8 mouse cellular contexts compared by ENCODE assay signal in genomic region chr2:126765867-126766582, GRCm38 (mm10). TPM values are rescaled to one million over a fixed set of nuclear protein-coding genes. Genes with fewer than 3 reads are reported as not detected.
DNase-seq lines count a peak whose midpoint lies in the region; ATAC-seq and TF ChIP-seq lines count a peak whose summit lies in the region.
"Had no signal": no experiment of that assay in that cellular context is flagged by ENCODE, and none has a peak within 500 bp of the region (broad histone marks: within the 10 kb centered on the region; RNA-seq: fewer than 3 reads in every experiment).

No protein-coding gene starts in this region.

- peaks cover 6% of the 10 kb centered on the region; the same call in 1 of the 2 replicates for H3K4me1 ChIP-seq in hindbrain, embryonic 10.5 days (replicated peaks)
- H3K4me1 ChIP-seq in midbrain, postnatal 0 days (ENCODE audit: insufficient read depth, low read length), result no peaks in the 10 kb centered on the region

- H3K4me2 ChIP-seq in midbrain, postnatal 0 days (ENCODE audit: low read depth, low read length, poor library complexity, severe bottlenecking), result no peak overlapping the region

- H3K27me3 ChIP-seq in hindbrain, embryonic 10.5 days (ENCODE audit: insufficient read depth, poor library complexity, severe bottlenecking), result no peaks in the 10 kb centered on the region
- H3K27me3 ChIP-seq in midbrain, postnatal 0 days (ENCODE audit: insufficient read depth, low read length), result no peaks in the 10 kb centered on the region

- WGBS in hindbrain, embryonic 10.5 days, result 55% methylated on average over 11 of the region's 11 CpGs
- WGBS in midbrain, postnatal 0 days, result 39% methylated on average over 11 of the region's 11 CpGs

- peaks cover 37% of the 10 kb centered on the region for H3K36me3 ChIP-seq in hindbrain, embryonic 10.5 days
- peaks cover 21% of the 10 kb centered on the region for H3K36me3 ChIP-seq in midbrain, postnatal 0 days (ENCODE audit: insufficient read depth, low read length)

- TF ChIP-seq CTCF in midbrain, postnatal 0 days (IDR thresholded peaks at IDR 0.05), result no peak

- ATAC-seq in midbrain, postnatal 0 days (ENCODE audit: low FRiP score), result peak; percentile 52

- no peaks in the 10 kb centered on the region for H3K9me3 ChIP-seq in hindbrain, embryonic 10.5 days
- H3K9me3 ChIP-seq in midbrain, postnatal 0 days (ENCODE audit: low read length), result no peaks in the 10 kb centered on the region

- no peak overlapping the region for H3K9ac ChIP-seq in midbrain, postnatal 0 days (replicated peaks; ENCODE audit: low read length, poor library complexity, severe bottlenecking)

- no peak overlapping the region for H3K4me3 ChIP-seq in hindbrain, embryonic 10.5 days
- no peak overlapping the region for H3K4me3 ChIP-seq in midbrain, postnatal 0 days (ENCODE audit: low read depth, low read length)
- H3K4me3 ChIP-seq: left cerebral cortex, adult 2 months had no signal

- H3K27ac ChIP-seq in hindbrain, embryonic 10.5 days, result peak overlapping the region; percentile 41; the same call in 1 of the 2 replicates
- no peak overlapping the region for H3K27ac ChIP-seq in midbrain, postnatal 0 days (ENCODE audit: low read depth, low read length)
- H3K27ac ChIP-seq: left cerebral cortex, adult 2 months had no signal

- peak; percentile 34 for DNase-seq in kidney, postnatal 10 days
- DNase-seq in kidney, adult 9 months, result no peak
- DNase-seq in brain, embryonic 18.5 days (ENCODE audit: low read depth, low spot score), result peak; percentile 4
- no peak for DNase-seq in hindbrain, embryonic 10.5 days (ENCODE audit: low spot score)
- DNase-seq in midbrain, postnatal 0 days (ENCODE audit: low spot score), result peak; percentile 43
- no peak for DNase-seq in T-cell, adult 2 months (ENCODE audit: low spot score)
- DNase-seq in thymus, postnatal 10 days (ENCODE audit: low spot score in 2 of 2), result no peak

RNA-seq across cellular contexts. Expression of gene Usp50, which starts 17.2 kb away (rescaled TPM):
- 2.1 and 2.6 TPM in 2 replicates for polyA plus RNA-seq in hindbrain, embryonic 10.5 days (2016; fragmentation: Nextera tagmentation; extraction: Ambion mirVana)
- total RNA-seq in midbrain, postnatal 0 days (2014; rRNA removed), result 0.11 TPM in 1 of 2 replicates, not detected in the other
- polyA plus RNA-seq in midbrain, postnatal 0 days (2015; fragmentation: Nextera tagmentation; extraction: Ambion mirVana), result 1.2 and 2.0 TPM in 2 replicates

RNA-seq across cellular contexts. Expression of gene Usp8, which starts 58.9 kb away (rescaled TPM):
- polyA plus RNA-seq in hindbrain, embryonic 10.5 days (2016; fragmentation: Nextera tagmentation; extraction: Ambion mirVana), result 34.3 and 38.7 TPM in 2 replicates
- total RNA-seq in midbrain, postnatal 0 days (2014; rRNA removed), result 18.6 and 20.1 TPM in 2 replicates
- 17.8 and 18.7 TPM in 2 replicates for polyA plus RNA-seq in midbrain, postnatal 0 days (2015; fragmentation: Nextera tagmentation; extraction: Ambion mirVana)

Comparison
In these comparisons a context has a peak if more than half of its experiments do, and no peak if none do; other contexts are left out.
1. DNase-seq: peak in kidney, postnatal 10 days (single experiment), brain, embryonic 18.5 days (single experiment) and midbrain, postnatal 0 days (single experiment); none in kidney, adult 9 months (single experiment), hindbrain, embryonic 10.5 days (single experiment), T-cell, adult 2 months (single experiment) and thymus, postnatal 10 days (0 of 2).